Mouse (Mus musculus) adrenal gland, postnatal 36 days (tissue): ENCODE data around the gene Vmn1r174. TPM values are rescaled to one million over a fixed set of nuclear protein-coding genes. Genes with fewer than 3 reads are reported as not detected.
"Not testable (repeated sequence)": the region's sequence is repeated elsewhere in the genome, so short reads cannot be mapped to it uniquely, and the experiment has no call there.

Source experiments
- DNase-seq, 2 experiments: peaks; one replicate each; pipeline ENCODE4 v3.0.0; 2021; ENCODE audit warnings: mixed read lengths in 1 of 2
- long read RNA-seq, 2 experiments: library from polyadenylated mRNA; stranded (forward); transcript quantifications; one replicate each; pipeline ENCODE4 v2.0.0; 2021; ENCODE audit warnings: borderline sequencing depth in 2 of 2
- total RNA-seq, 2 experiments: library from RNA; stranded (reverse); gene quantifications; 2 replicates each; pipeline ENCODE4 v1.2.3; 2021

Gene Vmn1r174
- not detected for total RNA-seq
- long read RNA-seq, experiment 1, result 0 reads
- long read RNA-seq, experiment 2, result 0 reads

GRCm38 (mm10) chr7:23751970-23752369, at the start of gene Vmn1r174:
TSS of gene Vmn1r174 (plus strand) at chr7:23752270.
- not testable (repeated sequence) for DNase-seq

GRCm38 (mm10) chr7:23784526-23784925, 32.5 kb downstream of the Vmn1r174 start:
- DNase-seq, result no peak

GRCm38 (mm10) chr7:23810543-23810942, 58.5 kb downstream of the Vmn1r174 start, which contains the start of gene Vmn1r175:
TSS of gene Vmn1r175 (minus strand) at chr7:23810643.
- DNase-seq, result not testable (repeated sequence)

Other genes with a start within 250 kb of the Vmn1r174 start
- gene Vmn1r167, start 245.1 kb upstream of the Vmn1r174 start, total RNA-seq, result not detected
- not detected for gene Vmn1r168, start 212.5 kb upstream of the Vmn1r174 start, total RNA-seq
- not detected for gene Vmn1r169, start 176.7 kb upstream of the Vmn1r174 start, total RNA-seq
- not detected for gene Vmn1r170, start 146.1 kb upstream of the Vmn1r174 start, total RNA-seq
- gene Vmn1r171, start 121.5 kb upstream of the Vmn1r174 start, total RNA-seq, result not detected
- gene Vmn1r172, start 94.0 kb upstream of the Vmn1r174 start, total RNA-seq, result not detected
- gene Vmn1r173, start 51.6 kb upstream of the Vmn1r174 start, total RNA-seq, result not detected
- not detected for gene Vmn1r175, start 58.4 kb downstream of the Vmn1r174 start, total RNA-seq
- gene Vmn1r176, start 85.1 kb downstream of the Vmn1r174 start, total RNA-seq, result not detected
- not detected for gene Vmn1r177, start 114.2 kb downstream of the Vmn1r174 start, total RNA-seq
- not detected for gene Vmn1r178, start 139.7 kb downstream of the Vmn1r174 start, total RNA-seq
- not detected for gene Vmn1r179, start 174.7 kb downstream of the Vmn1r174 start, total RNA-seq
- gene Vmn1r180, start 198.4 kb downstream of the Vmn1r174 start, total RNA-seq, result not detected
- gene Vmn1r181, start 222.3 kb downstream of the Vmn1r174 start, total RNA-seq, result not detected
- gene V1rd19, start 249.4 kb downstream of the Vmn1r174 start, total RNA-seq, result not detected